Mouse (Mus musculus): ENCODE results near the gene Shb.

DNA sequence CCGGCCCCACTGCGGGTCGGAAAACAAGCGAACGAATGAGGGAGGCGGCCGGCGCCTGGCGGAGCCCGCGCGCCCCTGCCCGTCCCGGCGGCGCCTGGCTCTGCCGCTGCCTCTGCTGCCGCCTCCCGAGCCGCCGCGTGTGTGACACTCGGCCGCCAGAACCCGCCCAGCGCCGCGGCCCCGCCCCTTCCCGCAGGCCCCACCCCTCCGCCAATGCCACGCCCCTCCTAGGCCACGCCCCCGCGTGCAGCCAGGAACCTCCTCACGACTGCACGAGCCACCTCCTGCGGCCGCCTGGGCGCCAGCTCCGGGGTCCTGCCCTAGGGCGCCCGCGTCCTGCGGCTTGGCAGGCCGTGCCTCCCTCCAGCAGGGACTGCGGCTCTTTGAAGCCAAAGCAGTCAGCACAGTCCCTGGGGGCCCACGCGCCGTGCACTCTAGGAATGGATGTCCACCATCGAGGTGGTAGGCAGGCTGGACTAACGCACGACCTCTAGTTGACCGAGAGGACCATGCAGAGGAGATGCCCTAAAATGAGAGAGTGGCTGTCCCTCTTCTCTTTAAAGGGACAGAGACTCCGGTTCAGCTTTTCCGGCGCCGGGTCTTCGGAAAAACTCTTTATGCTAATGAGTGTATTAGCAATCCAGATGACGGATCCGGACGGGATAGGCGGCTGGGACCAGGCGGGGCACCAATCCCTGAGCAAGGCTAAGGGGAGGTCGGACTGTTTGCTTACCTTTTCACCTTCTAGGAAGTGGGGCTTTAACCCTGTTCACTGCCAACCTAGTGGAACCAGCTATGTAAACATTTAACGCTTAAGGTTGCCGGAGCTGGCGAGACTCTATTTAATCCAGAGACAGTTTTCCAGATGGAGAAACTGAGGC, 1.4 kb downstream of the Shb start:
- peak; percentile 43 for TF ChIP-seq SMC3 (IDR thresholded peaks at IDR 0.05; ENCODE audit: low read depth, low read length)
- no peak for TF ChIP-seq E2F4 (IDR thresholded peaks at IDR 0.05; ENCODE audit: insufficient replicate concordance, low read depth, low read length)
- TF ChIP-seq POLR2A (IDR thresholded peaks at IDR 0.05; ENCODE audit: low read depth, low read length): peak; percentile 77
- no peak for TF ChIP-seq USF2 (conservative IDR thresholded peaks at IDR 0.05; ENCODE audit: low read depth, low read length)

All from CH12.LX (cell line).